Mouse (Mus musculus) ES-CJ7 (cell line): ENCODE measurements around the gene Intu.

Experiments used
- DNase-seq: peaks from one replicate; pipeline ENCODE4 v3.0.0; 2011; ENCODE audit warnings: low read depth, low spot score

The Intu gene

GRCm38 (mm10) chr3:40531286-40532141 lies at the start of gene Intu:
Intu (plus strand) TSS chr3:40531286.
- DNase-seq = peak; percentile 35

- no peak for DNase-seq
Measured at GRCm38 (mm10) chr3:40483221-40483654, 47.8 kb upstream of the Intu start.

GRCm38 (mm10) chr3:40487381-40487780 lies 43.7 kb upstream of the Intu start:
- peak; percentile 20 for DNase-seq

- DNase-seq = peak; percentile 68
Measured at GRCm38 (mm10) chr3:40491742-40492141, 39.3 kb upstream of the Intu start.

- peak; percentile 44 for DNase-seq
Measured at GRCm38 (mm10) chr3:40498898-40499297, 32.2 kb upstream of the Intu start.

- no peak for DNase-seq
Measured at GRCm38 (mm10) chr3:40500157-40500808, 30.8 kb upstream of the Intu start.

GRCm38 (mm10) chr3:40504377-40504776 lies 26.7 kb upstream of the Intu start:
- DNase-seq = no peak

- no peak for DNase-seq
Measured at GRCm38 (mm10) chr3:40505451-40506014, 25.6 kb upstream of the Intu start.

- DNase-seq = no peak
Measured at GRCm38 (mm10) chr3:40508927-40509576, 22.0 kb upstream of the Intu start.

- no peak for DNase-seq
Measured at GRCm38 (mm10) chr3:40510567-40510966, 20.5 kb upstream of the Intu start.

GRCm38 (mm10) chr3:40512936-40513829 lies 17.9 kb upstream of the Intu start:
- no peak for DNase-seq

- DNase-seq = no peak
Measured at GRCm38 (mm10) chr3:40518240-40518639, 12.8 kb upstream of the Intu start.

GRCm38 (mm10) chr3:40519555-40519954 lies 11.5 kb upstream of the Intu start:
- DNase-seq = no peak

GRCm38 (mm10) chr3:40520567-40520966 lies 10.5 kb upstream of the Intu start:
- DNase-seq = no peak

- no peak for DNase-seq
Measured at GRCm38 (mm10) chr3:40522446-40522845, 8.6 kb upstream of the Intu start.

- no peak for DNase-seq
Measured at GRCm38 (mm10) chr3:40522846-40523245, 8.2 kb upstream of the Intu start.

GRCm38 (mm10) chr3:40523371-40523783 lies 7.7 kb upstream of the Intu start:
- peak; percentile 25 for DNase-seq

GRCm38 (mm10) chr3:40524841-40525240 lies 6.2 kb upstream of the Intu start:
- peak; percentile 31 for DNase-seq

GRCm38 (mm10) chr3:40525341-40525740 lies 5.7 kb upstream of the Intu start:
- DNase-seq = peak; percentile 70

- no peak for DNase-seq
Measured at GRCm38 (mm10) chr3:40526095-40526494, 5.0 kb upstream of the Intu start.

GRCm38 (mm10) chr3:40527218-40527617 lies 3.9 kb upstream of the Intu start:
- no peak for DNase-seq
